Mouse (Mus musculus): ENCODE measurements around the gene Ywhag. TPM values are rescaled to one million over a fixed set of nuclear protein-coding genes. Genes with fewer than 3 reads are reported as not detected.

Ywhag gene
- polyA plus RNA-seq, 1 experiment from 2014 or later = 182 TPM

- H3K9me3 ChIP-seq = no peaks in the 10 kb centered on the region
- no peak overlapping the region for H3K4me3 ChIP-seq (replicated peaks)
- no peaks in the 10 kb centered on the region for H3K27me3 ChIP-seq
- H3K4me2 ChIP-seq = no peak overlapping the region
- WGBS = 90% methylated on average over 25 of the region's 25 CpGs
- peaks cover 94% of the 10 kb centered on the region for H3K36me3 ChIP-seq
- no peak overlapping the region for H3K27ac ChIP-seq
- no peaks in the 10 kb centered on the region for H3K4me1 ChIP-seq (replicated peaks)
- H3K9ac ChIP-seq (replicated peaks) = no peak overlapping the region
- no peak for ATAC-seq (ENCODE audit: insufficient number of reproducible peaks, insufficient read depth, low FRiP score, low TSS enrichment, low read depth)
Observed at GRCm38 (mm10) chr5:135910813-135911212, 23.6 kb downstream of the Ywhag start.

GRCm38 (mm10) chr5:135909646-135910045 is 24.8 kb downstream of the Ywhag start:
- H3K27ac ChIP-seq = no peak overlapping the region
- WGBS = 94% methylated on average over 10 of the region's 10 CpGs
- H3K4me2 ChIP-seq = no peak overlapping the region
- no peak overlapping the region for H3K4me3 ChIP-seq (replicated peaks)
- ATAC-seq (ENCODE audit: insufficient number of reproducible peaks, insufficient read depth, low FRiP score, low TSS enrichment, low read depth) = no peak
- H3K27me3 ChIP-seq = no peaks in the 10 kb centered on the region
- H3K9ac ChIP-seq (replicated peaks) = no peak overlapping the region
- H3K36me3 ChIP-seq = peaks cover 88% of the 10 kb centered on the region
- H3K4me1 ChIP-seq (replicated peaks) = no peaks in the 10 kb centered on the region
- no peaks in the 10 kb centered on the region for H3K9me3 ChIP-seq

GRCm38 (mm10) chr5:135908989-135909388 is 25.4 kb downstream of the Ywhag start:
- Histone ChIP-seq H3K9me3 (no peaks in the 10 kb centered on the region), H3K36me3 (peaks cover 82% of the 10 kb centered on the region), H3K4me2 (no peak overlapping the region), H3K4me1 (replicated peaks) (peaks cover 3% of the 10 kb centered on the region; the same call in 1 of the 2 replicates), H3K27me3 (no peaks in the 10 kb centered on the region), H3K9ac (replicated peaks) (no peak overlapping the region), H3K4me3 (replicated peaks) (no peak overlapping the region), H3K27ac (no peak overlapping the region)
- no peak for ATAC-seq (ENCODE audit: insufficient number of reproducible peaks, insufficient read depth, low FRiP score, low TSS enrichment, low read depth)
- 94% methylated on average over 16 of the region's 16 CpGs for WGBS

- H3K27ac ChIP-seq = no peak overlapping the region
- ATAC-seq (ENCODE audit: insufficient number of reproducible peaks, insufficient read depth, low FRiP score, low TSS enrichment, low read depth) = no peak
- H3K4me2 ChIP-seq = no peak overlapping the region
- no peak overlapping the region for H3K4me3 ChIP-seq (replicated peaks)
- H3K9ac ChIP-seq (replicated peaks) = no peak overlapping the region
- no peaks in the 10 kb centered on the region for H3K27me3 ChIP-seq
- 93% methylated on average over 12 of the region's 12 CpGs for WGBS
- peaks cover 74% of the 10 kb centered on the region for H3K36me3 ChIP-seq
- no peaks in the 10 kb centered on the region for H3K9me3 ChIP-seq
- peaks cover 7% of the 10 kb centered on the region; the same call in 1 of the 2 replicates for H3K4me1 ChIP-seq (replicated peaks)
Observed at GRCm38 (mm10) chr5:135908185-135908584, 26.2 kb downstream of the Ywhag start.

GRCm38 (mm10) chr5:135907256-135907655 is 27.2 kb downstream of the Ywhag start:
- peaks cover 64% of the 10 kb centered on the region for H3K36me3 ChIP-seq
- H3K9ac ChIP-seq (replicated peaks) = no peak overlapping the region
- H3K27ac ChIP-seq = no peak overlapping the region
- peaks cover 13% of the 10 kb centered on the region for H3K4me1 ChIP-seq (replicated peaks)
- H3K4me2 ChIP-seq = no peak overlapping the region
- WGBS = 84% methylated on average over 13 of the region's 13 CpGs
- no peaks in the 10 kb centered on the region for H3K9me3 ChIP-seq
- no peak for ATAC-seq (ENCODE audit: insufficient number of reproducible peaks, insufficient read depth, low FRiP score, low TSS enrichment, low read depth)
- H3K4me3 ChIP-seq (replicated peaks) = no peak overlapping the region
- H3K27me3 ChIP-seq = no peaks in the 10 kb centered on the region

- peaks cover 60% of the 10 kb centered on the region for H3K36me3 ChIP-seq
- WGBS = 81% methylated on average over 4 of the region's 4 CpGs
- no peaks in the 10 kb centered on the region for H3K27me3 ChIP-seq
- ATAC-seq (ENCODE audit: insufficient number of reproducible peaks, insufficient read depth, low FRiP score, low TSS enrichment, low read depth) = no peak
- H3K27ac ChIP-seq = no peak overlapping the region
- no peaks in the 10 kb centered on the region for H3K9me3 ChIP-seq
- peaks cover 13% of the 10 kb centered on the region for H3K4me1 ChIP-seq (replicated peaks)
- no peak overlapping the region for H3K9ac ChIP-seq (replicated peaks)
- H3K4me2 ChIP-seq = no peak overlapping the region
- H3K4me3 ChIP-seq (replicated peaks) = no peak overlapping the region
Observed at GRCm38 (mm10) chr5:135906846-135907245, 27.6 kb downstream of the Ywhag start.

GRCm38 (mm10) chr5:135905320-135906225 is 28.8 kb downstream of the Ywhag start:
- no peak for ATAC-seq (ENCODE audit: insufficient number of reproducible peaks, insufficient read depth, low FRiP score, low TSS enrichment, low read depth)
- Histone ChIP-seq H3K4me1 (replicated peaks) (peaks cover 13% of the 10 kb centered on the region), H3K27ac (no peak overlapping the region), H3K9ac (replicated peaks) (no peak overlapping the region), H3K9me3 (no peaks in the 10 kb centered on the region), H3K4me2 (no peak overlapping the region), H3K36me3 (peaks cover 48% of the 10 kb centered on the region), H3K4me3 (replicated peaks) (no peak overlapping the region), H3K27me3 (no peaks in the 10 kb centered on the region)
- 70% methylated on average over 8 of the region's 8 CpGs for WGBS

- H3K27me3 ChIP-seq = no peaks in the 10 kb centered on the region
- ATAC-seq (ENCODE audit: insufficient number of reproducible peaks, insufficient read depth, low FRiP score, low TSS enrichment, low read depth) = no peak
- peaks cover 34% of the 10 kb centered on the region for H3K36me3 ChIP-seq
- peaks cover 13% of the 10 kb centered on the region for H3K4me1 ChIP-seq (replicated peaks)
- no peaks in the 10 kb centered on the region for H3K9me3 ChIP-seq
- 68% methylated on average over 5 of the region's 5 CpGs for WGBS
- H3K4me3 ChIP-seq (replicated peaks) = peak overlapping the region; percentile 43; the same call in 1 of the 2 replicates
- peak overlapping the region; percentile 65 for H3K4me2 ChIP-seq
- peak overlapping the region; percentile 20; the same call in 1 of the 2 replicates for H3K27ac ChIP-seq
- no peak overlapping the region for H3K9ac ChIP-seq (replicated peaks)
Observed at GRCm38 (mm10) chr5:135904259-135904658, 30.2 kb downstream of the Ywhag start.

- peak overlapping the region; percentile 50 for H3K9ac ChIP-seq (replicated peaks)
- no peaks in the 10 kb centered on the region for H3K27me3 ChIP-seq
- peak; percentile 95 for ATAC-seq (ENCODE audit: insufficient number of reproducible peaks, insufficient read depth, low FRiP score, low TSS enrichment, low read depth)
- H3K36me3 ChIP-seq = peaks cover 29% of the 10 kb centered on the region
- peak overlapping the region; percentile 65 for H3K4me2 ChIP-seq
- peaks cover 13% of the 10 kb centered on the region for H3K4me1 ChIP-seq (replicated peaks)
- H3K9me3 ChIP-seq = no peaks in the 10 kb centered on the region
- H3K4me3 ChIP-seq (replicated peaks) = peak overlapping the region; percentile 43
- peak overlapping the region; percentile 77 for H3K27ac ChIP-seq
- WGBS = 1% methylated on average over 30 of the region's 30 CpGs
Observed at GRCm38 (mm10) chr5:135903551-135904151, 30.8 kb downstream of the Ywhag start.

GRCm38 (mm10) chr5:135903058-135903457 is 31.4 kb downstream of the Ywhag start:
- Histone ChIP-seq H3K27ac (no peak overlapping the region), H3K9me3 (no peaks in the 10 kb centered on the region), H3K4me3 (replicated peaks) (peak overlapping the region; percentile 43), H3K9ac (replicated peaks) (peak overlapping the region; percentile 50), H3K27me3 (no peaks in the 10 kb centered on the region), H3K4me1 (replicated peaks) (peaks cover 13% of the 10 kb centered on the region), H3K4me2 (peak overlapping the region; percentile 65), H3K36me3 (peaks cover 23% of the 10 kb centered on the region)
- no peak for ATAC-seq (ENCODE audit: insufficient number of reproducible peaks, insufficient read depth, low FRiP score, low TSS enrichment, low read depth)
- WGBS = 26% methylated on average over 7 of the region's 7 CpGs

GRCm38 (mm10) chr5:135901354-135902095 is 32.9 kb downstream of the Ywhag start:
- Histone ChIP-seq H3K9me3 (no peaks in the 10 kb centered on the region), H3K4me3 (replicated peaks) (no peak overlapping the region), H3K27me3 (no peaks in the 10 kb centered on the region), H3K27ac (no peak overlapping the region), H3K4me1 (replicated peaks) (peaks cover 13% of the 10 kb centered on the region), H3K9ac (replicated peaks) (no peak overlapping the region), H3K4me2 (no peak overlapping the region), H3K36me3 (peaks cover 8% of the 10 kb centered on the region)
- WGBS = 66% methylated on average over 6 of the region's 6 CpGs
- no peak for ATAC-seq (ENCODE audit: insufficient number of reproducible peaks, insufficient read depth, low FRiP score, low TSS enrichment, low read depth)

Measured in limb, embryonic 12.5 days (tissue).